Mouse (Mus musculus): ENCODE results near the gene Rapgef2.
A peak's percentile ranks its signal among the peaks of the same experiment; 100 is the strongest.
"Not testable (repeated sequence)": the region's sequence is repeated elsewhere in the genome, so short reads cannot be mapped to it uniquely, and the experiment has no call there.

Gene Rapgef2

GRCm38 (mm10) chr3:79196708-79197437, 89.4 kb downstream of the Rapgef2 start:
- peak; percentile 72 to 78 for DNase-seq

- DNase-seq, result peak; percentile 25 to 48
These were observed 91.0 kb downstream of the Rapgef2 start for GRCm38 (mm10) chr3:79195280-79195679.

- no peak for DNase-seq
These were observed 92.1 kb downstream of the Rapgef2 start for GRCm38 (mm10) chr3:79194111-79194793.

GRCm38 (mm10) chr3:79193001-79193400, 93.3 kb downstream of the Rapgef2 start:
- DNase-seq, result peak; percentile 80 to 86

GRCm38 (mm10) chr3:79191981-79192380, 94.3 kb downstream of the Rapgef2 start:
- no peak for DNase-seq

- DNase-seq, result no peak
These were observed 94.8 kb downstream of the Rapgef2 start for GRCm38 (mm10) chr3:79191471-79191870.

GRCm38 (mm10) chr3:79190377-79190776, 95.9 kb downstream of the Rapgef2 start:
- DNase-seq, result no peak

- no peak for DNase-seq
These were observed 98.4 kb downstream of the Rapgef2 start for GRCm38 (mm10) chr3:79187912-79188311.

GRCm38 (mm10) chr3:79182290-79182689, 104.0 kb downstream of the Rapgef2 start:
- no peak for DNase-seq

- DNase-seq, result no peak
These were observed 104.9 kb downstream of the Rapgef2 start for GRCm38 (mm10) chr3:79181248-79181991.

- DNase-seq, result no peak
These were observed 106.2 kb downstream of the Rapgef2 start for GRCm38 (mm10) chr3:79180086-79180485.

GRCm38 (mm10) chr3:79179499-79180053, 106.7 kb downstream of the Rapgef2 start:
- DNase-seq, result no peak

GRCm38 (mm10) chr3:79178708-79179107, 107.6 kb downstream of the Rapgef2 start:
- no peak for DNase-seq

GRCm38 (mm10) chr3:79178070-79178469, 108.2 kb downstream of the Rapgef2 start:
- DNase-seq, result no peak

GRCm38 (mm10) chr3:79177136-79177870, 109.0 kb downstream of the Rapgef2 start:
- no peak for DNase-seq

GRCm38 (mm10) chr3:79174168-79174567, 112.1 kb downstream of the Rapgef2 start:
- DNase-seq, result no peak

GRCm38 (mm10) chr3:79173291-79173690, 113.0 kb downstream of the Rapgef2 start:
- no peak for DNase-seq

GRCm38 (mm10) chr3:79171146-79171545, 115.2 kb downstream of the Rapgef2 start:
- not testable (repeated sequence) for DNase-seq

GRCm38 (mm10) chr3:79168168-79168827, 118.0 kb downstream of the Rapgef2 start:
- DNase-seq, result no peak

GRCm38 (mm10) chr3:79167586-79167985, 118.7 kb downstream of the Rapgef2 start:
- no peak for DNase-seq

GRCm38 (mm10) chr3:79161834-79162401, 124.4 kb downstream of the Rapgef2 start:
- DNase-seq, result peak; percentile 47 to 62

Data from cerebellum, adult 18-20 months (tissue).